Mouse (Mus musculus) stomach, postnatal 0 days (tissue): Measurements from ENCODE around the gene Chst13. TPM values are rescaled to one million over a fixed set of nuclear protein-coding genes. Genes with fewer than 3 reads are reported as not detected.

ENCODE experiments used
- ATAC-seq: fragments of 200-750 bp; cut with Nextera tagmentation; 2 replicates; pipeline ENCODE4 v1.8.0; 2017; ENCODE audit not compliant: low FRiP score, low TSS enrichment
- DNase-seq: peaks from one replicate; pipeline ENCODE4 v3.0.0-alpha.2; 2016; ENCODE audit warnings: low spot score
- H3K27ac ChIP-seq: fragments of 300-500 bp; sonication (generic); replicated peaks from 2 replicates; pipeline ENCODE4 v1.5.1; 2014; ENCODE audit warnings: mild to moderate bottlenecking, control low read depth
- H3K27me3 ChIP-seq: fragments of 300-500 bp; sonication (generic); 2 replicates; pipeline ENCODE4 v1.6.1; 2014; ENCODE audit warnings: low read length; ENCODE audit not compliant: control insufficient read depth, insufficient read depth
- H3K36me3 ChIP-seq: fragments of 300-500 bp; sonication (generic); 2 replicates; pipeline ENCODE4 v1.6.1; 2014; ENCODE audit warnings: low read length, mixed read lengths; ENCODE audit not compliant: control insufficient read depth, insufficient read depth
- H3K4me1 ChIP-seq: fragments of 300-500 bp; sonication (generic); replicated peaks from 2 replicates; pipeline ENCODE4 v1.6.1; 2014; ENCODE audit warnings: antibody characterized with exemption; ENCODE audit not compliant: control insufficient read depth, insufficient read depth
- H3K4me2 ChIP-seq: fragments of 300-500 bp; sonication (generic); replicated peaks from 2 replicates; pipeline ENCODE4 v1.6.1; 2014; ENCODE audit warnings: low read depth, mild to moderate bottlenecking, control low read depth, moderate library complexity
- H3K4me3 ChIP-seq: fragments of 300-500 bp; sonication (generic); 2 replicates; pipeline ENCODE4 v1.5.1; 2014; ENCODE audit warnings: low read depth, low read length, control low read depth
- H3K9ac ChIP-seq: fragments of 300-500 bp; sonication (generic); 2 replicates; pipeline ENCODE4 v1.6.1; 2014; ENCODE audit warnings: mild to moderate bottlenecking, low read length, control low read depth, mixed read lengths
- H3K9me3 ChIP-seq: fragments of 300-500 bp; sonication (generic); 2 replicates; pipeline ENCODE4 v1.6.1; 2016; ENCODE audit warnings: low read length; ENCODE audit not compliant: control insufficient read depth
- CTCF ChIP-seq: IDR thresholded peaks from 2 replicates; pipeline ENCODE4 v1.5.1; 2016; ENCODE audit warnings: antibody characterized with exemption, low read depth, mild to moderate bottlenecking, moderate library complexity
- EP300 ChIP-seq: optimal IDR thresholded peaks from 2 replicates; pipeline ENCODE3; 2016; ENCODE audit warnings: antibody characterized with exemption
- WGBS: fragments of 180-500 bp; shearing (Covaris S2); extraction: QIAGEN DNeasy Blood & Tissue Kit; methylation state at CpG from one replicate; pipeline ENCODE4 v1.1.7; 2014; 5-methylcytosine and 5-hydroxymethylcytosine counted together
- polyA plus RNA-seq: library from polyadenylated mRNA; unstranded; fragments of >200 nt; fragmentation: Nextera tagmentation; extraction: Ambion mirVana; gene quantifications from 2 replicates; pipeline ENCODE4 v1.2.1, GENCODE M21; 2015

The Chst13 gene
- polyA plus RNA-seq, 1 experiment from 2014 or later, result 0.87 TPM

GRCm38 (mm10) chr6:90324463-90324862 is 522 bp downstream of the Chst13 start:
- Histone ChIP-seq H3K27ac (no peak overlapping the region), H3K4me1 (no peaks in the 10 kb centered on the region), H3K27me3 (no peaks in the 10 kb centered on the region), H3K4me3 (no peak overlapping the region), H3K4me2 (no peak overlapping the region), H3K9ac (no peak overlapping the region), H3K9me3 (no peaks in the 10 kb centered on the region), H3K36me3 (no peaks in the 10 kb centered on the region)
- no peak for DNase-seq
- WGBS, result 54% methylated on average over 3 of the region's 3 CpGs
- no peak for TF ChIP-seq EP300
- no peak for TF ChIP-seq CTCF
- ATAC-seq, result no peak

- H3K4me1 ChIP-seq, result no peaks in the 10 kb centered on the region
- no peaks in the 10 kb centered on the region for H3K27me3 ChIP-seq
- WGBS, result 71% methylated on average over 3 of the region's 3 CpGs
- H3K9me3 ChIP-seq, result no peaks in the 10 kb centered on the region
- H3K36me3 ChIP-seq, result no peaks in the 10 kb centered on the region
- no peak overlapping the region for H3K9ac ChIP-seq
- no peak overlapping the region for H3K4me2 ChIP-seq
- no peak overlapping the region for H3K27ac ChIP-seq
- no peak for DNase-seq
- H3K4me3 ChIP-seq, result no peak overlapping the region
- no peak for ATAC-seq
- TF ChIP-seq EP300 (no peak), CTCF (no peak)
These were observed 959 bp downstream of the Chst13 start for GRCm38 (mm10) chr6:90324026-90324425.

- H3K27ac ChIP-seq, result no peak overlapping the region
- no peak overlapping the region for H3K4me2 ChIP-seq
- H3K27me3 ChIP-seq, result no peaks in the 10 kb centered on the region
- H3K36me3 ChIP-seq, result no peaks in the 10 kb centered on the region
- DNase-seq, result no peak
- TF ChIP-seq CTCF (no peak), EP300 (no peak)
- no peak overlapping the region for H3K4me3 ChIP-seq
- no peak for ATAC-seq
- no peak overlapping the region for H3K9ac ChIP-seq
- 36% methylated on average over 4 of the region's 4 CpGs for WGBS
- no peaks in the 10 kb centered on the region for H3K4me1 ChIP-seq
- H3K9me3 ChIP-seq, result no peaks in the 10 kb centered on the region
These were observed 3.2 kb downstream of the Chst13 start for GRCm38 (mm10) chr6:90321811-90322210.

GRCm38 (mm10) chr6:90320429-90320828 is 4.6 kb downstream of the Chst13 start:
- Histone ChIP-seq H3K9me3 (no peaks in the 10 kb centered on the region), H3K27me3 (no peaks in the 10 kb centered on the region), H3K4me2 (no peak overlapping the region), H3K27ac (no peak overlapping the region), H3K9ac (no peak overlapping the region), H3K36me3 (no peaks in the 10 kb centered on the region), H3K4me3 (no peak overlapping the region), H3K4me1 (no peaks in the 10 kb centered on the region)
- no peak for ATAC-seq
- TF ChIP-seq CTCF, result no peak
- no peak for TF ChIP-seq EP300
- WGBS, result 83% methylated on average over 5 of the region's 5 CpGs
- DNase-seq, result no peak

- Histone ChIP-seq H3K9me3 (no peaks in the 10 kb centered on the region), H3K9ac (no peak overlapping the region), H3K27me3 (no peaks in the 10 kb centered on the region), H3K4me1 (no peaks in the 10 kb centered on the region), H3K4me2 (no peak overlapping the region), H3K4me3 (no peak overlapping the region), H3K27ac (no peak overlapping the region), H3K36me3 (no peaks in the 10 kb centered on the region)
- no peak for ATAC-seq
- DNase-seq, result no peak
- TF ChIP-seq CTCF (no peak), EP300 (no peak)
- WGBS, result 62% methylated on average over 7 of the region's 7 CpGs
These were observed 5.4 kb downstream of the Chst13 start for GRCm38 (mm10) chr6:90319475-90320191.

- DNase-seq, result no peak
These were observed 6.0 kb downstream of the Chst13 start for GRCm38 (mm10) chr6:90319019-90319418.

More at GRCm38 (mm10) chr6:90319019-90319418, 6.0 kb downstream of the Chst13 start:
- no peak overlapping the region for H3K9ac ChIP-seq
- no peak for TF ChIP-seq EP300
- no peak for TF ChIP-seq CTCF
- no peaks in the 10 kb centered on the region for H3K4me1 ChIP-seq
- H3K27me3 ChIP-seq, result no peaks in the 10 kb centered on the region
- H3K36me3 ChIP-seq, result no peaks in the 10 kb centered on the region
- H3K4me3 ChIP-seq, result no peak overlapping the region
- no peak for ATAC-seq
- no peak overlapping the region for H3K4me2 ChIP-seq
- H3K27ac ChIP-seq, result no peak overlapping the region
- H3K9me3 ChIP-seq, result no peaks in the 10 kb centered on the region
- 94% methylated on average over 2 of the region's 2 CpGs for WGBS
